Mouse (Mus musculus) neural tube, embryonic 14.5 days (tissue): Measurements from ENCODE around the gene Nav3. TPM values are rescaled to one million over a fixed set of nuclear protein-coding genes. Genes with fewer than 3 reads are reported as not detected.

Experiments
- ATAC-seq: fragments of 200-750 bp; cut with Nextera tagmentation; 2 replicates; pipeline ENCODE4 v1.8.0; 2017; ENCODE audit warnings: low read depth, mild to moderate bottlenecking, moderate TSS enrichment, moderate library complexity
- H3K27ac ChIP-seq: fragments of 300-500 bp; sonication (generic); 2 replicates; pipeline ENCODE4 v1.5.1; 2014; ENCODE audit warnings: low read depth, mild to moderate bottlenecking, control low read depth, low read length, moderate library complexity, mixed read lengths
- H3K27me3 ChIP-seq: fragments of 300-500 bp; sonication (generic); 2 replicates; pipeline ENCODE4 v1.6.1; 2014; ENCODE audit warnings: low read length; ENCODE audit not compliant: control insufficient read depth, insufficient read depth
- H3K36me3 ChIP-seq: fragments of 300-500 bp; sonication (generic); 2 replicates; pipeline ENCODE4 v1.6.1; 2014; ENCODE audit warnings: low read length, mixed read lengths; ENCODE audit not compliant: control insufficient read depth, insufficient read depth
- H3K4me1 ChIP-seq: fragments of 300-500 bp; sonication (generic); 2 replicates; pipeline ENCODE4 v1.6.1; 2014; ENCODE audit warnings: low read length; ENCODE audit not compliant: control insufficient read depth, insufficient read depth
- H3K4me2 ChIP-seq: fragments of 300-500 bp; sonication (generic); 2 replicates; pipeline ENCODE4 v1.6.1; 2014; ENCODE audit warnings: mild to moderate bottlenecking, low read depth, low read length, control low read depth
- H3K4me3 ChIP-seq: fragments of 300-500 bp; sonication (generic); 2 replicates; pipeline ENCODE4 v1.5.1; 2014; ENCODE audit warnings: low read depth, low read length, control low read depth, mixed read lengths
- H3K9ac ChIP-seq: fragments of 300-500 bp; sonication (generic); replicated peaks from 2 replicates; pipeline ENCODE4 v1.6.1; 2014; ENCODE audit warnings: low read depth, mild to moderate bottlenecking, control low read depth, low read length, mixed read lengths
- H3K9me3 ChIP-seq: fragments of 300-500 bp; sonication (generic); 2 replicates; pipeline ENCODE4 v1.6.1; 2016; ENCODE audit warnings: low read length; ENCODE audit not compliant: control insufficient read depth
- WGBS: fragments of 180-500 bp; shearing (Covaris S2); extraction: QIAGEN DNeasy Blood & Tissue Kit; methylation state at CpG from one replicate; pipeline ENCODE4 v1.1.7; 2014; 5-methylcytosine and 5-hydroxymethylcytosine counted together
- polyA plus RNA-seq: library from polyadenylated mRNA; unstranded; fragments of >200 nt; fragmentation: Nextera tagmentation; extraction: Ambion mirVana; gene quantifications from 2 replicates; pipeline ENCODE4 v1.2.1, GENCODE M21; 2014

The Nav3 gene
- polyA plus RNA-seq, 1 experiment from 2014 or later: 34.6 TPM

- Histone ChIP-seq H3K4me2 (no peak overlapping the region), H3K9ac (no peak overlapping the region), H3K36me3 (no peaks in the 10 kb centered on the region), H3K4me1 (no peaks in the 10 kb centered on the region), H3K27ac (no peak overlapping the region), H3K4me3 (no peak overlapping the region), H3K27me3 (no peaks in the 10 kb centered on the region), H3K9me3 (no peaks in the 10 kb centered on the region)
- 37% methylated on average over 6 of the region's 6 CpGs for WGBS
- peak; percentile 21; the same call in 1 of the 2 replicates for ATAC-seq
These were observed 133.8 kb downstream of the Nav3 start for GRCm38 (mm10) chr10:110322082-110322632.

DNA sequence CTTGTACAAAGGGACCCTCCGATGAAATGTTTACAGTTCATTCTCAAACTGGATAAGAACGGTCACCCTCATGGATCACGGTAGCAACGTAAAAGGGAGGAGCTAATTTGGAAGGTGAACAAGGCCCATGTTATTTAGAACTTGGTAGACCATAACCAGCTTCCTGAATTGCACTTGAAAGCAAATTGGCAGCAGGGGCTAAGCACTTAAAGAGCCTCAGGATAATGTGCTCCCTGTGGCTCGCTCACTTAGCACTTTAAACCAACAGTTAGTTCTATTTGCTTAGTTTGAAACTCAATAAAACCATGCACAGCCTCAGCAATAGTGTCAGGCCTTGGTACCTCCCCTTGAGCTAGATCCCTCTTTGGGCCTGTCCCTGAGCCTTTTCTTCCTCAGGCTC lies 138.7 kb downstream of the Nav3 start:
- Histone ChIP-seq H3K27ac (no peak overlapping the region), H3K4me1 (no peaks in the 10 kb centered on the region), H3K9me3 (no peaks in the 10 kb centered on the region), H3K4me2 (no peak overlapping the region), H3K4me3 (no peak overlapping the region), H3K27me3 (no peaks in the 10 kb centered on the region), H3K36me3 (no peaks in the 10 kb centered on the region), H3K9ac (no peak overlapping the region)
- WGBS: 35% methylated on average over 5 of the region's 5 CpGs
- no peak for ATAC-seq

DNA sequence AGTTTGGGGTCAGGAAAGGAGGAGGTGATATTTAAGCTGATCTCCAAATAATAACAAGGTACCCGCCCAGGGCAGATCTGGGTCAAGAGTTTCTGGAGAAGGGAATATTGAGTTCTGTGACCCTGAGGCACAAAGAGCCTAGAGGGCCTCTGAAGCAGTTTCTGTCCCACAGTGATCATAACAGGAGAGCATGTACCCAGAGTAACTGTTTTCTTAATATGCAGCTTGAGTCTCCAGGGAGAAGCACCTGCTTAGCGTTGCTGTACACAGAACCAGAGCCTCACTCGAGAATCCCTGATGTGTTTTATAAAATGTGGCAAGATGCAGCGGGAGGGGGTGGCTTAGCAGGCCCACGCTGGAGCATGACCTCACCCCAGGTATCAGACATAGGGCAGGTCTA lies 141.5 kb downstream of the Nav3 start:
- no peaks in the 10 kb centered on the region for H3K9me3 ChIP-seq
- H3K27me3 ChIP-seq: no peaks in the 10 kb centered on the region
- WGBS: 63% methylated on average over 5 of the region's 5 CpGs
- no peak overlapping the region for H3K9ac ChIP-seq
- ATAC-seq: no peak
- no peak overlapping the region for H3K4me2 ChIP-seq
- no peaks in the 10 kb centered on the region for H3K36me3 ChIP-seq
- H3K4me1 ChIP-seq: no peaks in the 10 kb centered on the region
- H3K4me3 ChIP-seq: no peak overlapping the region
- H3K27ac ChIP-seq: no peak overlapping the region

DNA sequence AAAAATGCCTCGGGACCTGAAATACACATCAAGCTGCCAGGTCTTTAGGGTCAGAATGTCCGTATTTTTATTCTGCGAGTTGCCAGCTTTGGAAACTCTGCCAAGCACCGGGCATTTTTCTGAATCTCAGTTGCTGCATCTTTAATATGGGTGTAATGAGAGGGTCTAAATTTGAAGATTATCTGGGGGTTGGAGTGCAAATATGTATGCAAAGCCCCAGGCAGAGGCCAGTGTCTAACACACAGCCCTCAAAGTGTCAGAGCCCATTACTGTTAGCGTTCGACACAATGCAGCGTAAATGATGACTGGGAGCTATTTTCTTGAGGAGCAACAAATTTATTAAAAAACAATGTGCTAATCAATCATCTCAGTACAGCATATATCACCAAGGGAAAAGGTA lies 142.0 kb downstream of the Nav3 start:
- no peak for ATAC-seq
- Histone ChIP-seq H3K9me3 (no peaks in the 10 kb centered on the region), H3K27ac (no peak overlapping the region), H3K36me3 (no peaks in the 10 kb centered on the region), H3K4me2 (no peak overlapping the region), H3K27me3 (no peaks in the 10 kb centered on the region), H3K4me1 (no peaks in the 10 kb centered on the region), H3K4me3 (no peak overlapping the region), H3K9ac (no peak overlapping the region)
- 67% methylated on average over 7 of the region's 7 CpGs for WGBS

- no peaks in the 10 kb centered on the region for H3K36me3 ChIP-seq
- no peak overlapping the region for H3K9ac ChIP-seq
- H3K4me3 ChIP-seq: no peak overlapping the region
- H3K9me3 ChIP-seq: no peaks in the 10 kb centered on the region
- H3K4me1 ChIP-seq: no peaks in the 10 kb centered on the region
- ATAC-seq: no peak
- H3K4me2 ChIP-seq: no peak overlapping the region
- H3K27me3 ChIP-seq: no peaks in the 10 kb centered on the region
- WGBS: 75% methylated on average over 4 of the region's 4 CpGs
- no peak overlapping the region for H3K27ac ChIP-seq
These were observed 146.5 kb downstream of the Nav3 start for GRCm38 (mm10) chr10:110309511-110309910.

DNA sequence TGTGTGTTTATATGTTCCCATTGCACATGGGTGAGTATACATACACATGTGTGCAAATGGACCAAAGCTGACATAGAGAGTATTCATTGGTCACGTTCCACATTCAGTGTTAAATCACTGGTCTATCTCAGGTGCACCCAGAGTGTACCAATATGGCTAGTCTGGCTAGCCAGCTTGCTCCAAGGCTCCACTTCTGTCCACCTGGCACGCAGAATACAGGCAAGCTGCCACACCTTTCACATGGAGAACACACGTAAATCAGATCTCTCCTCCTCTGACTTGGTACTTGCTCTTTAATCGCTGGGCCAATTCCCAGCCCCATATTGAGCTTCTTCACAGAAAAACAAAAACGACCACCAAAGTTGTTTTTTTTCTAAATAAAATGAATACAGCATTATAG lies 150.4 kb downstream of the Nav3 start:
- Histone ChIP-seq H3K4me1 (no peaks in the 10 kb centered on the region), H3K27me3 (no peaks in the 10 kb centered on the region), H3K4me3 (no peak overlapping the region), H3K9me3 (no peaks in the 10 kb centered on the region), H3K36me3 (no peaks in the 10 kb centered on the region), H3K4me2 (no peak overlapping the region), H3K27ac (no peak overlapping the region), H3K9ac (no peak overlapping the region)
- ATAC-seq: no peak
- WGBS: 83% methylated on average over 5 of the region's 5 CpGs

DNA sequence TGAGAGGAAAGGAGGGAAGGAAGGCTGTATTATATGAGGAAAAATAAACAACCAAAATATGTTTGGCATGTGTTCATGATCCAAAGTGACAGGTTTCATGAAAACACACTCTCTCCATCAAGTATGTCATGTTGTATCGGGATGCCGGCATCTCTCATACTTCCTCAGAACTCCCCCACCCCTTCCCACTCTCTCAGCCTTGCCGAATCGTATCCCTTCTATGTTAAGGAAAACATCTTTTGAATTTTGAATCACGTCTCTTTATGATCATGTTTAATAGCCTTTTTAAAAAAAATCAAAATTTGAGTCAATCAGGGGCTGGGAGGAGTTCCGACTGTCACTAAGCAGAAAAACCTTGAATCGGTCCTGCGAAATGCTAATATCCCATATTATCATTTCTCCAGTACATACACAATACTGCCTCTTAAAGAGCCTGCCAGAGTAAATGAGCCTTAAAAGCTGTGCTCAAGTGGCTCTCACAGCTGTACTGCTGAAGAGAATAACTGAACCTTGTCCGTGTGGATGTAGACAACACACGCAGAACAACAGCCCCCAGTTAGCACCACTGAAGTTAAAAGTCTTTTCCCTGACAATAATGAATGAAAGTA lies 165.9 kb downstream of the Nav3 start:
- Histone ChIP-seq H3K9ac (no peak overlapping the region), H3K36me3 (no peaks in the 10 kb centered on the region), H3K9me3 (no peaks in the 10 kb centered on the region), H3K27me3 (no peaks in the 10 kb centered on the region), H3K4me3 (no peak overlapping the region), H3K4me2 (no peak overlapping the region), H3K27ac (no peak overlapping the region), H3K4me1 (no peaks in the 10 kb centered on the region)
- 76% methylated on average over 10 of the region's 10 CpGs for WGBS
- no peak for ATAC-seq

DNA sequence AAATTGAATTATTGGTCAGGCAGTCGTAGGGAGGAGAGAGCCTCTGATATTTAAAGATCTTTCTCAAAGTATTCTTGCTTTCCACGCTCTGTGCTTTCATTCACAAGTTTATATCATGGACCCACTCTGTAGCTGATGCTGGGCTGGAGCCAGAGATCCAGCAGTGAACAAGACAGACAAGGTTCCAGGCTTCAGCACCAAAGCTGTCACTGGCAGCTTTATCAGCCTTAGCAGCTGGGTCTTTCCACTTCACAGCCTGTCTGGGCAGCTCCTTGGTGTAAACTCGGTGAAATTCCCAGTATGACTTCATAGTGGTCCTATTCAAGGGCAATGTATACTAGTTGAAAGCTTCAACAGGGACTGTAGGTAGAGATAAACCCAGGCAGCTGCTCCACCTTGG lies 172.1 kb downstream of the Nav3 start:
- ATAC-seq: no peak
- WGBS: 85% methylated on average over 3 of the region's 3 CpGs
- no peak overlapping the region for H3K9ac ChIP-seq

DNA sequence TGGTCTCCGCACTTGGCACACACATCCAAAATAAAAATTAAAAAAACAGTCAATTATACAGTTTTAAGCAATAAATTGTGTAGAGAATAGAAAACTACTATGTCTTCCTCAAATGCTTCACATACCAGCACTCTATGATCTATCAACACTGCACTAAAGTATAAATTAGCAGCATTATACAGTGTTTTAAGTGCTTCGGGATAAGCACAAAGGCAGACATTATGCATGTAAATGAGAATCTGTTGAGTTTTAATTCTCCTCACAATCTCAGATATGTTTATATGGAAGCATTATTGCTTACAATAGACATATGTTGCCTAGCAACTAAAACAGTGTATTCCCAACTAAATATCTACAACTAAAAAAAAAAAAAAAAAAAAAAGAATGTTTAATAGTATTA lies 183.2 kb downstream of the Nav3 start:
- H3K27me3 ChIP-seq: no peaks in the 10 kb centered on the region
- ATAC-seq: no peak
- H3K4me1 ChIP-seq: no peaks in the 10 kb centered on the region
- no peaks in the 10 kb centered on the region for H3K36me3 ChIP-seq
- no peak overlapping the region for H3K4me2 ChIP-seq
- H3K9ac ChIP-seq: no peak overlapping the region
- 70% methylated on average over 2 of the region's 2 CpGs for WGBS
- H3K9me3 ChIP-seq: no peaks in the 10 kb centered on the region
- no peak overlapping the region for H3K4me3 ChIP-seq
- no peak overlapping the region for H3K27ac ChIP-seq

More for the DNA sequence above, 172.1 kb downstream of the Nav3 start:
- H3K27ac ChIP-seq: no peak overlapping the region
- H3K4me2 ChIP-seq: no peak overlapping the region
- no peak overlapping the region for H3K4me3 ChIP-seq
- H3K4me1 ChIP-seq: no peaks in the 10 kb centered on the region
- H3K27me3 ChIP-seq: no peaks in the 10 kb centered on the region
- no peaks in the 10 kb centered on the region for H3K9me3 ChIP-seq
- no peaks in the 10 kb centered on the region for H3K36me3 ChIP-seq
